Mouse (Mus musculus) fat pad, adult 2 months (tissue): Measurements from ENCODE around the gene Znhit6.

Experiments used
- DNase-seq: peaks from one replicate; pipeline ENCODE4 v3.0.0-alpha.2; 2011; ENCODE audit warnings: low read depth, low spot score; ENCODE audit errors: extremely low read depth

Gene Znhit6

DNA sequence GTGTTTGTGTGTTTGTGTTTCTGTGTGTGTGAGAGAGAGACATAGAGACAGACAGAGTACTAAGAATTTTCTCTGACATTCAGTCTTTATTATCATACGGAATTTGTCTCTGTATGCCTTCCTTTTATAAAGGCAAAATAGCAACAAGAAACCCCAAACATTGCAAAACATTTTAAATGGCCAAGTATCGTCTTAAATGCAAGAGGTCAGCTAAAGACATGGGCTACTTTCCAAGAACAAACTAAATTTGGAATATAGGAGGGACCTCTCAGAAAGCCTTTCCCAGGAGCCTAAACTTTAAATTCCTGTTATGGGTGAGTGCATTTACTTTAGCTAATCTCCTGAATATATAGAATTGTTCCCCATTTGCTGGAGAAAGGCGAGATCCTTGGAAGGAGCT, 65.9 kb downstream of the Znhit6 start:
- no peak for DNase-seq

DNA sequence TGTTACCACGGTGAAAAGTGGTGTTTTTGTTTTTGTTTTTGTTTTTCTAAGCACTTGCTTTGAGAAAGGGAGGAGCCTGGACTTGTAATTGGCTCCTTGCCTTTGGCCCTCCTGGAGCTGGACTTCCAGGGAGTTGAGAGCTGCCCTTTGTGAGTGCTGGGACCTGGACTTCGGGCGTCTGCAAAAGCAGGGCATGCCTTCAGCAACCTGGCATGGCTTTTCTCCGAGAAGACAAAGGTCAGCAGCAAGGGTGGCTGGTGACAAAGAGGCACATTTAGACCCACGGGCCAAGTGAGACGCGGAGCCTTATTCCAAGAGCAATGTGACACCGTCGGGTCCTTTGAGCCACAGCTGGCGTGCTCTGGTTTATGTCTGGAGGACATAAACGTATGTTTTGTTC, 66.9 kb downstream of the Znhit6 start:
- no peak for DNase-seq

DNA sequence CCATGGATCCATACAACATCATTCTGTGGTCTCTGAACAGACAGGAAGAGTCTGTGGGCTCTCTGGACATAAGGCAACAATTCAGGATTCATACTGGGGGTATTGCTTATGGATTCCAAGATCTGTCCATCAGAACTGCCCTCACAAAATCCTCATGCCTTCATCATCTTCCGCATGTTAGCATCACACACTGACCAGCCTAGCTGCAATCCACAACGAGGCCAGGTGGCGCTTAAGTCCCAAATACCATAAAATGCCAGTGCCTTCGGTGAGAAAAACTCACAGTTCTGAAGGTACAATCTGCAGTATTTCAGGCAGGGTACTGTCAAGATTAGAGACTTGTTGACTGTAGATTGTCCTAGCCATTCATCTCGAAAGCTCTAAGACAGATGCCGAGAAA, 69.5 kb downstream of the Znhit6 start:
- DNase-seq, result no peak

DNA sequence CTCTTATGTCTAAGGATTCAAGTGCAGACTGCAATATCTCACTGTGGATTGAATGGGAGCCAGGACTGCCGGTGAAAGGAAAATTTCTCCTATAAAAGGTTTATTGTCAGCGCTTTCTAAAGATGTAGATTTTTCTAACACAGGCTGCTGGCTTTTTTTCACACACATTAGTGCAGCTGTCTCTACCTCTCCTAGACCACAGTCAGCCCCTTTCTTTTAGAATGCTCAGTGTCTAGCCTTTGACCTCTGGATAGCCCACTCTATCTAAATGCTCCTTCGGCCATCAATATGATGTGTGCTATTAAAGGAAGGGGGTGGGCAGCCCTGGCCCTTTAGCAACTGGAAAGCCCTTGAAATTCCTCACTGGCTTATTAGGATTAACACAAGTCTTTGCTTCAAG, 70.0 kb downstream of the Znhit6 start:
- DNase-seq, result no peak

DNA sequence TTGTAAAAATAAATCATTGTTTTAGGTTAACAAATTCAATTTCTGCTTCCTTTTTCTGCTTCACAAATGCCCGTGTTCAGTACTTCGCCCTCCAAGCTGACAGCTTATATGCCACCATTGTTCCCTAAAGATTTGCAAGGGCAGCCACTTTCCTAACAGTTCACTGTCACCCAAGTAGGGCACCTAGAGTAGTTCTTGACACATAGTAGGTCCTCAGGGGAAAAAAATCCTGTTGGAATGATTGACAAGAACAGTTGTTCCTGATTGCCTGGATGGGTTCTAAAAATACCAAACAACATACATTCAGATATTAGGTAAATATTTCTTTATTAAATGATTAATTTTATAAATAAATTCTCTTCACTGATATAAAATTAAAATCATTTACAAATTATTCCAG, 70.7 kb downstream of the Znhit6 start:
- DNase-seq, result no peak

DNA sequence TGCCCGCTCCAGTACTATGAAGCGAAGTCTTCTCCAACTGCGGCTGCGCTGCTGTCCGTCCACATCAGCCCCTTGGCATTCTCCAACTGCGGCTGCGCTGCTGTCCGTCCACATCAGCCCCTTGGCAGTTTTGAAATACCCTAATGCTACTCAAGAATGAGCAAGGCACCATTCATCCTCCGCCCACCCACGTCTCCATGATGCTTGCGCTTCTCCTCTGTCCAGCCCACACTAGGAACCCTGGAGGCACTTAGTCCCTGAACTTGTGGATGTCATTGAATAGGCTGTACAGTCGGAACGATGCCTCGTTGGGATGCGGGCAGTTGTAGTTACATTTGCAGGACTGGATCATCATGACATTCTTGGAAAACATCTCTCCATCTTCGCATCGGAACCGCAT, 71.4 kb downstream of the Znhit6 start:
- DNase-seq, result no peak

DNA sequence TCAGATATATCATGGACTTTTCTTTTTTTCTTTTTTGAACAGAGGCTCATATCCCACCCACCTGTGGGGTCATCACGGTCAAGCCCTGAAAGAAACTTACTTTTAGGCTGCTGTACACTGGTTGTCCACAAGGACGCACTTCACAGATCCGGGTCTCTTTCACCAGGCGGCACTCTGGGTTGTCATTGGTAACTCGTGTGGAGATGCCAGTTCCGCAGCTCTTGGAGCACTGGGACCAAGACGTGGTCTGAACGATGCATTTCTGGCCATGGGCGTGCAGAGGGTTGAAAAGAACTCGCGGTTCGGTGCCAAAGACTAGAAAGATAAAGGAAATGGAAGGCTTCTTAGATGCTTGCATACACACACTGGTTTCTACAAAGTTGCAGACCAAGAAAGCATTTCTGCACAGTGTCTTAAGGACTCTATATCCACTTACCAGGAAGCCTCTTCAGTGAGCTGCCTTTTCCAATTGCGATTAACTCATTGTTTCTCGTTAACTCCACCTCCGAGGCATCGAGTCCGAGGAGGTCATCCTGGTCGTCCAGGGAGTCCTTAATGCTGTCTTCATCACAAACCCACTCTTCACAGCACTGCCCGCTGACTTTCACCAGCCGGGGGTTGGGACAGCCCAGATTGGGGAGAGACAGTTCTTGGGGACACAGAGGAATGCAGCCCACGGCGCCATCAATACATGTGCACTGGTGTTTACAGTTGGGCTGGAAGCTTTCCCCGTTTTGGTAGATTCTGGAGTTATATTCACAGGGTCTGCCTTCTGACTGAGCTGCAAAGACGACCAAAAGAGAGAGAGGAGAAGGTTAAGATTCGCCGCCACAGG, 72.3 kb downstream of the Znhit6 start:
- no peak for DNase-seq

DNA sequence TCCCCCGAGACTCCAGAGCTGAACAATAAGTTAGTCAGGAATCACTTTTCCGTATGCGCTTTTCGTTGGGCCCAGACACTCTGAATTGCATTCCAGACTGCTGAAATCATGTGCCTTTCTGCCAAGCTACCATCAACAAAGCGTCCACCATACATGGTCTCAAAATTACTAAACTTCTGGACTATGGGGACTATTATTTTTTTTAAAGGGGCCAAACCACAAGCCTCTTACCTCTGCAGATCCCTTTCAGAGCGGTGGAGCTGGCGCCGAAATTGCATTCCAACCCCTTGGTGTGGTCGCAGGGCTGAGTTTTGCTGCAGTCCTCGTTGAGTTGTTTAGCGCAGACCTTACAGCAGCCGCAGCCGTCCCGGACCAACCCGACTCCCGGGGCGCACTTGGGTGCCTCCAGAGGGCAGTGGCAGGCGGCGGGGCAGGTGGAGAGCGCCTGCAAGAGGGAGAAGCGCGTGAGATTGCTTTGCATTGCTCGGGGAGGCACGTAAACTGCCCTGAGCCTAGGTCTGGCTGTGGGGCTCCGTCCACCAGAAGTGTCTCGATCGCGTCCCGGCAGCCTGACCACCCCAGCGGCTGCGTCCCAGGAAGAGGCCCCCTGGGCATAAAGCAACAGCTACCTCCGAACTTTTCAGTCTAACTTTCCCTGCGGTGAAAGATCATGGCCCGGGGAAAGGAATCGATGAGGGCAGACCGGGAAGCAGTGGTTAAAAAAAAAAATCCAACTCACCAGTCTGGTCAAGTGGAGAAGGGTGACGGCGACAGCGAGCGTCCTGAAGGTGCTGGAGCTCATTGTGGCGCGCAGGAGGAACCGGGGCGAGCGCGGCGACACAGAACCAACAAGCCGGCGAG, 73.2 kb downstream of the Znhit6 start:
- no peak for DNase-seq

DNA sequence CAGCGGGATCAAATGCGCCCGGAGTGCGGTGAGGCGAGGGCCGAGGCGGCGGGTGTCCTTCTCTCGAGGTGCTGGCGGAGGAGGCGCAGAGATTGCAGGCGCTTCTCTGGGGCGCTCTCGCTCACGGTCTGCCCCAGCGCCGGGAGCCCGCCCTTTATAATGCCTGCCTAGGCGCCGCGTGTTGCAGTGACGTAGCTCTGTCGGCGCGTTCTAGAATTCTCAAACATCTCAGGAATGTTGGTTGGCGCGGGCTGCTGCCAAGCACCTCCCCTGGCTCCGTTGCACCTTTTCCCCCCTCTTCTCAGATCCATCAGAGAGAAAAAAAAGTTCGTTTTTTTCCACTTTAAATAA, 73.8 kb downstream of the Znhit6 start, which contains the start of gene Ccn1:
TSS of gene Ccn1 (minus strand) at position 130 of the 351 bp plus-strand sequence.
- no peak for DNase-seq

DNA sequence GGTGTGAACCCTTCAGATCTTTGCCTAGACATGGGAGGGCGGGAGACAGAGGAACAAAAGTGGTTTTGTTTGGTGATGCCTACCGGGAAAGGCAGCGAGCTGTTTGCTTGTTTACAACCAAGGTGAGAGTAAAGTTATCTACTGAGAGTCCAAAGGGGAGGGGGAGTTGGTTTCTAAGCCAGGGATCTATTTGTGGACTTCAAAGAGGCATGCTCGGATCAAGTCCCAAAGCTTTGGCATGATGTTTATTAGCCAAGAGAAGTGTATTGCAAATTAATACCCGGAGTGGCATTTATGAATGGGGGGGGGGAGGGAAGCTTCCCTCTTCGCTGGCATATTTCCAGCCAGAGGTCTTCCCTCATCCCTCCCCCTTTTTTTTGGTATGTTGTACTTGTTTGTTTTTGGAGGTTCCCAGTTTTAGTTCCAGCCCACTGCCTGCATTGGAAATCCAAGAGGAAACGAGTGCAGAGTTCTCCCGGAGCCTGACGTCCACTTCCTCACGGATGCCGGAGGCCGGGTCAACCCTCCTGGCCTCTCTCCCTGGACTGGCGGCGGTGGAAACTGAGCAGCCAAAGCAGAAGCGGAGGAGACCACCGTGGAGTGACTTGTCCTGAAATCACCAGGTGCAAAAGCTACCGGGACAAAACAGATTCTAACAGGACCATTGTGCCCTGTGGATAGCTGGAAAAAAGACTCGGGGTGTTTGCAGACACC, 74.5 kb downstream of the Znhit6 start:
- no peak for DNase-seq

DNA sequence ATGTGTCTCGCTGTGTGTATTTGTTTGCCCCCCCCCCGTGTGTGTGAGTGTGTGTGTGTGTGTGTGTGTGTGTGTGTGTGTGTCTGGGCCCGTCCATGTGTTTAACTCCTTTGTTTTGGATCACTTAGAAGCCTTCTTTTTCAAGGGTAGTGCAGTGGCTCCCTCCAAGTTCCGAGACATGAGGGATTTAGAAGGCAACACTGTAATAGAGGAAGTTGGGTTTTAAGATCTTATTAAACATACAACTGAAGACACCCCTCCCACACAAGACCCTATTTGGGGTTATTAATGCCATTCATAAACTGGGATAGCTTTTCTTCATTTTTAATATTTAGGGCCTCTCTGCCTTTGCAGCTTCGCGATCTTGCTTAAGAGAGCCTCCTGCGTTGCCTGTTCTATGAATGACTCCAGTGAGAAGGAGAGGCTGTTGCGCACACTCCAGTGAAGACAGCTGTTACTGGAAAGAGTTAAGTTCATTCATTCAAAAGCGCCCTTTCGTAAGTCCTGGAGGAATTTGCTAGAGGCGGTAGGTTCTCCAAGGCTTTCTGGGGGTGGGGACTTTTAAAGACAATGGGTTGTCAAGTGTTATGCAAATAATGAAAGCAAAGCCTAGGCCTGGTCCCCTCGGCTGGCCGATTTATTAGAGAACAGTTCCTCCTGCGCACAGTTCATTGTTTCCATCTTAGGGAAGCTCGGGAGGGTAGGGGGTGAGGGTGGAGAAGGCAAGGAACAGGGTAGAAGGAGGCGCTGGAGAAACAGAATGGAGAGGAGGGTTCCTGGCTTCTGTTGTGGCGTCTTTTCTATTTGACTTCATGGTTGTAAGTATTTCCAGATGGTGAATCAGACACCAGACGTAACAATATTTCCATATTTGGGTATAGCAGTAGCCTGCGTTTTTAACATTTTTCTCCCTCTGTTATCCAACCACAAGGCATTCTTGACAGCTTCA, 75.3 kb downstream of the Znhit6 start:
- no peak for DNase-seq

DNA sequence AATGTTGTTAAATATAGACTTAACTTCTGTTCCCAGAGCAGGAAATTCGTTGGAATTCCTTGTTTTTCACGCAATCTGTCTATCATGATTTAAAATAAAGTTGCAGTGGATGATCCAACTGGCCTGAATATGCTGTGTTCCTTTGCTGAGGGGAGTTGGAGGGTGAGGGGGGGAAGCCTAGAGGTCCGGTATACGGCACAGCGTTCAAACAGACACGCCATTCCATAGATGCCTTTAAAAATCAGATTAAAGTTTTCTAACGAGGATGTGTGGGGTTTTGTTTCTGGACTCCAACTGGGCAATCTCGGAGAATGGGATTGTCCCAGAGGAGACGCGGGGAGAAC, 75.9 kb downstream of the Znhit6 start:
- DNase-seq, result no peak

DNA sequence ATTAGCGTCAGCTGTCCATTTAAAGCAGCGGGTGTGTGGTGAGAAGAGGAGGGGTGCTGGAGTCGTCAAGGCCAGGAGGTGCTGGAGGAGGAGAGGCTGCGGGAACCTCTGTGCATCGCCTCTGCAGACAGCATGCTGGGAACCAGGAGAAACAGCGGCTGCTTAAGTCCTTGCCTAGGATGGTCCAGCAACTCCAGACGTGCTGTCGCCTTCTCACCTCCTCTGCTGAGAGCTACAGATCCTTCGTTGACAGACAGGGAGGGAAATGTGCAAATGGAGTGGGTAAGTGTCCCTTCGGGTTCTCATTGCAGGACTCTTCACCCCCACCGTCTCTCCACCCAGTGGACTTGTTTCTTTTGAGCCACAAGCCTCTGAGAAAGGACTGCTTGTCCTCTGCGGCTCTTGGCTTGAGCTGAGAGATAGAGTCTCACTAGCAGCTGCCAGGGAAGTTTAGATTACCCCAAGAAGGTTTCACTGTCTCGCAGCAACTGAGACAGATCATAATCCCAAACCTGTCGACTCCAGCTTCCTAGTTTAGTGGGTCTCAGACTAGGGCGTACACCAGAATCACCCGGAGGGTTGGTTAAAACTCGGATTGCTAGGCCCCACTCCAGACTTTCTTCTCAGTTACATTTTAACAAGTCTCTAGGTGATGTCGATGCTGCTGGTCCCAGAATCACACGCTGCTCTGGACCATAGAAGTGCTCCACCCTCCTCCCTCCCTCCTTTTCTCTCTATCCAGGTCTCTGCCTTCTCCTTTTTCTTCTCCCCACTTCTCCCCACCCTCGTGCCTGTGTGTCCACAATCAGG, 76.5 kb downstream of the Znhit6 start:
- no peak for DNase-seq

DNA sequence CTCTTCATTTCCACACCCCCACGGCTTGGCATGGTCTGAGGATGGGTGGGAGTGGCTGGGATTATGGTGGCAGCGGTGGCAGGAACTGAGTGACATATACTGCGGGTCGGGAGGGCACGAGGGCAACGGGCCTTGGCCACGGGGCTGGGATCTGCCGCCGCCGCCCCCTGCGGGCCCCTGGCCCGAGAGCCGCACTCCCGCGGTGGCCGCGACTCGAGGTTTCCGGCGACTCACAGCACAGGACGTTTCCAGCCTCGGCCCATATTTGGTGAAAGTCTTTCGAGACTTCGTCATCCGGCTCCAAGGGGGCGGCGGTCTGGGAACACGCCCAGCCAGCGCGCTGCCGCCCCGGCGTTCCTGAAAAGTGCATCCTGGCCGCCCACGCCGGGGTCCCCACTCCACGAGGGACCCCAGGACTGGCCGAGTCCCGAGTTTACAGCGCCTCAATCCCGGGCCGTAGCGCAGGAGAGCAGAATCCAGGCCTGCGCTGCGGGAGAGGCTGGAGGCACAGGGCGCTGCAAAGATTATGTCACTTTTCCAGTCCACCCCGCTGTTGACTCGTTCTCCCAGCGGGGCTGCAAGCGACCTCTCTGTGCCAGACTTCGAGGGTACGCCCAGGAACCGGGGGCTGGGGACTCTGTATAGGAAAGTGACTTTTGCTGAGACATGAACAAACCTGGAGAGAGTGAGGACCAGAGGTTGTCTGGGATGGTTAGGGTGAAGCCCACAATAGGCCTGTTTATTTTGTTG, 77.4 kb downstream of the Znhit6 start:
- DNase-seq, result no peak

DNA sequence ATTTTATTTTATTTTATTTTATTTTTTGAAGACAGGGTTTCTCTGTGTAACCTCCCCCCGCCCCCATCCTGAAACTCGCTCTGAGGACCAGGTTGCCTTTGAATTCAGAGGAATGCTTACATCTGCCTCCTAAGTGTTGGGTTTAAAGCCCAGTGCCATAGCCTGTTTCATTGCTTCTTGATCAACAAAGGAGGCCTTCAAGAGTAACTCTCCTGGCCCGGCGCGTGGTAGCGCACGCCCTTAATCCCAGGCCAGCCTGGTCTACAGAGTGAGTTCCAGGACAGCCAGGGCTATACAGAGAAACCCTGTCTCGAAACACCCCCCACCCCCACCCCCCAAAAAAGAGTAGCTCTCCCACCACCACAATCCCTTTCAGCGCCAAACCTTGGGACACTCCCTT, 78.0 kb downstream of the Znhit6 start:
- no peak for DNase-seq
